Mouse (Mus musculus) lung, embryonic 15.5 days (tissue): ENCODE results near the gene Defb15. TPM values are rescaled to one million over a fixed set of nuclear protein-coding genes. Genes with fewer than 3 reads are reported as not detected.
"Not testable (repeated sequence)": the region's sequence is repeated elsewhere in the genome, so short reads cannot be mapped to it uniquely, and the experiment has no call there.

Source experiments
- ATAC-seq: fragments of 200-750 bp; cut with Nextera tagmentation; 2 replicates; pipeline ENCODE4 v1.8.0; 2017; ENCODE audit warnings: moderate number of reproducible peaks, borderline replicate concordance; ENCODE audit not compliant: low FRiP score, low TSS enrichment; ENCODE audit errors: extremely low read depth
- H3K27ac ChIP-seq: fragments of 300-500 bp; sonication (generic); 2 replicates; pipeline ENCODE4 v1.5.1; 2015; ENCODE audit warnings: moderate library complexity, mild to moderate bottlenecking, inconsistent platforms
- H3K27me3 ChIP-seq: fragments of 300-500 bp; sonication (generic); 2 replicates; pipeline ENCODE4 v1.6.1; 2015; ENCODE audit warnings: inconsistent platforms
- H3K36me3 ChIP-seq: fragments of 300-500 bp; sonication (generic); 2 replicates; pipeline ENCODE4 v1.6.1; 2015; ENCODE audit warnings: inconsistent platforms
- H3K4me1 ChIP-seq: fragments of 300-500 bp; sonication (generic); 2 replicates; pipeline ENCODE4 v1.6.1; 2015; ENCODE audit warnings: inconsistent platforms
- H3K4me2 ChIP-seq: fragments of 300-500 bp; sonication (generic); 2 replicates; pipeline ENCODE4 v1.6.1; 2015; ENCODE audit warnings: inconsistent platforms, mild to moderate bottlenecking, moderate library complexity
- H3K4me3 ChIP-seq: fragments of 300-500 bp; sonication (generic); 2 replicates; pipeline ENCODE4 v1.5.1; 2015; ENCODE audit warnings: mild to moderate bottlenecking, inconsistent platforms
- H3K9ac ChIP-seq: fragments of 300-500 bp; sonication (generic); 2 replicates; pipeline ENCODE4 v1.6.1; 2015; ENCODE audit warnings: inconsistent platforms
- H3K9me3 ChIP-seq: fragments of 300-500 bp; sonication (generic); 2 replicates; pipeline ENCODE4 v1.6.1; 2016; ENCODE audit warnings: inconsistent platforms
- whole genome bisulfite sequencing: fragments of 180-500 bp; shearing (Covaris S2); methylation state at CpG from one replicate; pipeline ENCODE4 v1.1.7; 2015; 5-methylcytosine and 5-hydroxymethylcytosine counted together
- polyA plus RNA-seq: library from polyadenylated mRNA; unstranded; fragments of >200 nt; fragmentation: Nextera tagmentation; extraction: Ambion mirVana; gene quantifications from 2 replicates; pipeline ENCODE4 v1.2.1, GENCODE M21; 2015

Gene Defb15
- polyA plus RNA-seq, result not detected in 2 replicates

GRCm38 (mm10) chr8:21932610-21933009 is at the start of gene Defb15:
Defb15 (minus strand) TSS chr8:21932710.
- Histone ChIP-seq H3K4me1 (no peaks in the 10 kb centered on the region), H3K27me3 (no peaks in the 10 kb centered on the region), H3K4me2 (no peak within 1 kb of the TSS), H3K36me3 (no peaks in the 10 kb centered on the region), H3K9ac (no peak within 1 kb of the TSS), H3K9me3 (no peaks in the 10 kb centered on the region), H3K27ac (no peak within 1 kb of the TSS), H3K4me3 (no peak within 1 kb of the TSS)
- 86% methylated on average over 6 of the region's 6 CpGs for WGBS
- no peak for ATAC-seq

- no peak for ATAC-seq
- no peaks in the 10 kb centered on the region for H3K36me3 ChIP-seq
- no peak overlapping the region for H3K9ac ChIP-seq
- H3K4me1 ChIP-seq, result no peaks in the 10 kb centered on the region
- no peak overlapping the region for H3K27ac ChIP-seq
- H3K4me2 ChIP-seq, result no peak overlapping the region
- H3K27me3 ChIP-seq, result no peaks in the 10 kb centered on the region
- 60% methylated on average over 8 of the region's 8 CpGs for WGBS
- no peaks in the 10 kb centered on the region for H3K9me3 ChIP-seq
- H3K4me3 ChIP-seq, result no peak overlapping the region
These were observed 49.3 kb upstream of the Defb15 start for GRCm38 (mm10) chr8:21981664-21982337.

- no peak overlapping the region for H3K4me3 ChIP-seq
- H3K27me3 ChIP-seq, result no peaks in the 10 kb centered on the region
- no peaks in the 10 kb centered on the region for H3K9me3 ChIP-seq
- no peaks in the 10 kb centered on the region for H3K4me1 ChIP-seq
- H3K27ac ChIP-seq, result no peak overlapping the region
- no peak overlapping the region for H3K9ac ChIP-seq
- no peak overlapping the region for H3K4me2 ChIP-seq
- no peak for ATAC-seq
- H3K36me3 ChIP-seq, result no peaks in the 10 kb centered on the region
- 69% methylated on average over 4 of the region's 4 CpGs for WGBS
These were observed 45.7 kb upstream of the Defb15 start for GRCm38 (mm10) chr8:21978193-21978592.

- Histone ChIP-seq H3K4me1 (no peaks in the 10 kb centered on the region), H3K9me3 (no peaks in the 10 kb centered on the region), H3K27ac (no peak within 1 kb of the TSS), H3K4me2 (no peak within 1 kb of the TSS), H3K9ac (no peak within 1 kb of the TSS), H3K36me3 (no peaks in the 10 kb centered on the region), H3K27me3 (no peaks in the 10 kb centered on the region), H3K4me3 (no peak within 1 kb of the TSS)
- no peak for ATAC-seq
- 69% methylated on average over 3 of the region's 3 CpGs for WGBS
These were observed 37.0 kb upstream of the Defb15 start, which contains the start of gene Ccdc70 for GRCm38 (mm10) chr8:21969475-21969874. Ccdc70 (plus strand) TSS chr8:21969775.

- 68% methylated on average over 1 of the region's 1 CpGs for WGBS
- Histone ChIP-seq H3K4me1 (no peaks in the 10 kb centered on the region), H3K9me3 (no peaks in the 10 kb centered on the region), H3K27ac (no peak overlapping the region), H3K4me2 (no peak overlapping the region), H3K27me3 (no peaks in the 10 kb centered on the region), H3K4me3 (no peak overlapping the region), H3K9ac (no peak overlapping the region), H3K36me3 (no peaks in the 10 kb centered on the region)
- ATAC-seq, result no peak
These were observed 34.1 kb upstream of the Defb15 start for GRCm38 (mm10) chr8:21966646-21967045.

GRCm38 (mm10) chr8:21958414-21958813 is 25.9 kb upstream of the Defb15 start, which contains the start of gene Fam90a1a:
Fam90a1a (plus strand) TSS chr8:21958714.
- Histone ChIP-seq H3K27me3 (no peaks in the 10 kb centered on the region), H3K27ac (no peak within 1 kb of the TSS), H3K9me3 (no peaks in the 10 kb centered on the region), H3K4me3 (no peak within 1 kb of the TSS), H3K4me2 (no peak within 1 kb of the TSS), H3K9ac (no peak within 1 kb of the TSS), H3K4me1 (no peaks in the 10 kb centered on the region), H3K36me3 (no peaks in the 10 kb centered on the region)
- 80% methylated on average over 2 of the region's 2 CpGs for WGBS
- ATAC-seq, result no peak

GRCm38 (mm10) chr8:21956336-21956735 is 23.8 kb upstream of the Defb15 start:
- WGBS, result 80% methylated on average over 3 of the region's 3 CpGs
- no peaks in the 10 kb centered on the region for H3K27me3 ChIP-seq

GRCm38 (mm10) chr8:21955321-21955720 is 22.8 kb upstream of the Defb15 start:
- H3K27me3 ChIP-seq, result no peaks in the 10 kb centered on the region
- no peaks in the 10 kb centered on the region for H3K36me3 ChIP-seq
- no peaks in the 10 kb centered on the region for H3K9me3 ChIP-seq
- WGBS, result 5% methylated on average over 9 of the region's 9 CpGs
- H3K27ac ChIP-seq, result no peak overlapping the region
- H3K4me1 ChIP-seq, result no peaks in the 10 kb centered on the region
- ATAC-seq, result no peak
- no peak overlapping the region for H3K4me3 ChIP-seq
- no peak overlapping the region for H3K4me2 ChIP-seq
- no peak overlapping the region for H3K9ac ChIP-seq

More at GRCm38 (mm10) chr8:21956336-21956735, 23.8 kb upstream of the Defb15 start:
- Histone ChIP-seq H3K4me1 (no peaks in the 10 kb centered on the region), H3K4me2 (no peak overlapping the region), H3K9ac (no peak overlapping the region), H3K9me3 (no peaks in the 10 kb centered on the region), H3K36me3 (no peaks in the 10 kb centered on the region), H3K27ac (no peak overlapping the region), H3K4me3 (no peak overlapping the region)
- no peak for ATAC-seq

GRCm38 (mm10) chr8:21947311-21948017 is 15.0 kb upstream of the Defb15 start:
- Histone ChIP-seq H3K9me3 (no peaks in the 10 kb centered on the region), H3K27ac (no peak overlapping the region), H3K27me3 (no peaks in the 10 kb centered on the region), H3K4me2 (no peak overlapping the region), H3K4me3 (no peak overlapping the region), H3K9ac (no peak overlapping the region), H3K4me1 (no peaks in the 10 kb centered on the region), H3K36me3 (no peaks in the 10 kb centered on the region)
- 59% methylated on average over 9 of the region's 9 CpGs for WGBS
- no peak for ATAC-seq

- Histone ChIP-seq H3K9me3 (no peaks in the 10 kb centered on the region), H3K4me1 (no peaks in the 10 kb centered on the region), H3K9ac (no peak within 1 kb of the TSS), H3K4me2 (no peak within 1 kb of the TSS), H3K27me3 (no peaks in the 10 kb centered on the region), H3K36me3 (no peaks in the 10 kb centered on the region), H3K4me3 (no peak within 1 kb of the TSS), H3K27ac (no peak within 1 kb of the TSS)
- WGBS, result 82% methylated on average over 6 of the region's 6 CpGs
- no peak for ATAC-seq
These were observed 14.0 kb upstream of the Defb15 start, which contains the start of gene Defb13 for GRCm38 (mm10) chr8:21946462-21946861. Defb13 (plus strand) TSS chr8:21946762.

- H3K36me3 ChIP-seq, H3K27ac ChIP-seq, H3K4me2 ChIP-seq, ATAC-seq, H3K9ac ChIP-seq, H3K4me1 ChIP-seq, H3K9me3 ChIP-seq, H3K4me3 ChIP-seq, H3K27me3 ChIP-seq: not testable (repeated sequence)
- WGBS, result 72% methylated on average over 4 of the region's 4 CpGs
These were observed 5.5 kb upstream of the Defb15 start, which contains the start of gene Defb35 for GRCm38 (mm10) chr8:21938052-21938451. Defb35 (plus strand) TSS chr8:21938352.

- H3K27ac ChIP-seq, H3K4me1 ChIP-seq, H3K4me3 ChIP-seq, H3K4me2 ChIP-seq, ATAC-seq, H3K9ac ChIP-seq, H3K27me3 ChIP-seq, H3K36me3 ChIP-seq, H3K9me3 ChIP-seq: not testable (repeated sequence)
- WGBS, result 80% methylated on average over 3 of the region's 3 CpGs
These were observed 1.8 kb downstream of the Defb15 start for GRCm38 (mm10) chr8:21930754-21931153.
